Mouse (Mus musculus): ENCODE data around the gene Rnf141. TPM values are rescaled to one million over a fixed set of nuclear protein-coding genes. Genes with fewer than 3 reads are reported as not detected.

Gene Rnf141
- polyA plus RNA-seq, 1 experiment from 2014 or later, result 35.0 TPM

DNA sequence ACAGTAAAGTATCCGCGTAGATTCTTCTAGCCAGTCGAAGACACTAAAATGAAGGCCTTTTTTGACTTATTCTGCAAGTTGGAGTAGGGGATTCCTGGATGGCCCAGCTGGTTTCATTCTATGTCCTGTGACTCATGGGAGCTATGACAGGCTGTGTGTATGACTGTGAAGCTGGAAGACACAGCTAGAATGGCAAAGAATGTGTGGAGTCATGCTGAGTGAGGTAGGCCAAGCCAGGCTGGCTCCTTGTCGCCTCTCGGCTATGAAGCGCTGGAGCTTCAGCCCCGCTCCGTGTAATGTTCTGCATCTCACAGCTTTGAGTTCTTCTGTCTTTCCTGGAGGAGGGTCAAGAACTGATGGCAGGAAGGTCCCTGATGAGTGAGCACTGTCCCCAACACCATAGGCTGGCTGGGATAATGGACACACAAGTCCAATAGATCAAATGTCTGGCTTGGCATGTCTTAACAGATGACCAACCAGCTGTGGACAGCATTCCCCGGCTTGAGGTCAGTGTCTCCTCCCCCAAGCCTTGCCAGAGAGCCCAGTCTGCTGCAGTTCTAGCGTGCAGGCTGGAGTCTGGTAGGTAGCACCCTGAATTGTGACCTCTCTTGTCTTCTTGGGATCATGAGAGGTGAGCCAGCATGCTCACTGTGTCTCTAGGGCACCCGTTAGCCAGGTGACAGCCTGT lies 46.4 kb downstream of the Rnf141 start:
- WGBS, result 85% methylated on average over 11 of the region's 11 CpGs
- Histone ChIP-seq H3K9me3 (ENCODE audit: control insufficient read depth, low read length) (no peaks in the 10 kb centered on the region), H3K36me3 (ENCODE audit: control insufficient read depth, insufficient read depth, low read length) (peaks cover 7% of the 10 kb centered on the region; the same call in 1 of the 2 replicates), H3K9ac (ENCODE audit: low read depth, low read length) (no peak overlapping the region), H3K4me2 (no peak overlapping the region), H3K27me3 (replicated peaks; ENCODE audit: control insufficient read depth, insufficient read depth, low read length) (no peaks in the 10 kb centered on the region), H3K4me1 (replicated peaks; ENCODE audit: control insufficient read depth, insufficient read depth, low read length) (no peaks in the 10 kb centered on the region; the same call in 1 of the 2 replicates), H3K4me3 (ENCODE audit: low read depth, low read length) (no peak overlapping the region), H3K27ac (ENCODE audit: low read depth, low read length) (no peak overlapping the region)
- no peak for ATAC-seq (replicated peaks; ENCODE audit: low FRiP score)
- DNase-seq (ENCODE audit: low spot score), result no peak

DNA sequence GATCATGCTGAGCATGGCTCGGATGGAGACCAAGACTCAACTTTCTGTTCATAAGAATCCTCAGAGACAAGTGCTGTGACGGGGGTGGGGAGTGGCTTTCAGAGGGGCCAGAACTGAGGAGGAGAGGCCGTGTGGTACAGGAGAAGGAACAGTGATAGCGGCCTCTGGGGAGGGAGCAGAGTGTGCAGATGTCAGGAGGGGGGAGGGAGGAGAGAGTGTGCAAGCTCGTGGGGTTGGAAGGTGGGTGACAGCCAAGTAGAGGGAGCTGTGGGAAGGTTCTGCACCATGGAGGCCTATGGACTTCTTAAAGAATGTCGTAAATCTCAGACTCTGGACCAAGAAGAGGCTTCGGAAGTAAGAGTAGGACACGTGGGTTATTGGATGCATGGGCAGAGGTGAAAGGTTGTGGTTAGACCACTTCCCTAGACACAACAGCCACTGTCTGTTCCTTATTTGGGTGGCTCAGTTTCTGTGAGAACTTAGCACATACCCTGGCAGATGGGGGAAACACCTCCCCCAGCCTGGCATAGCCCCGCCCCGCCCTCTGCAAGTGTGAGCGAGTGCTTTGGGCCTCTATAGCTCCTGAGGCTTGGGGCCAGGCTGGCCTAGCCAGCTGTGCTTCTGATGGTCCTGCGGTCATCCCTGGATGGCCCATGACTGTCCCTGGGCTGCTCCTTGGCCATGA lies 47.7 kb downstream of the Rnf141 start:
- no peak for DNase-seq (ENCODE audit: low spot score)
- Histone ChIP-seq H3K9ac (ENCODE audit: low read depth, low read length) (no peak overlapping the region), H3K4me3 (ENCODE audit: low read depth, low read length) (no peak overlapping the region), H3K36me3 (ENCODE audit: control insufficient read depth, insufficient read depth, low read length) (peaks cover 3% of the 10 kb centered on the region; the same call in 1 of the 2 replicates), H3K27me3 (replicated peaks; ENCODE audit: control insufficient read depth, insufficient read depth, low read length) (no peaks in the 10 kb centered on the region), H3K9me3 (ENCODE audit: control insufficient read depth, low read length) (no peaks in the 10 kb centered on the region), H3K4me2 (no peak overlapping the region), H3K27ac (ENCODE audit: low read depth, low read length) (no peak overlapping the region), H3K4me1 (replicated peaks; ENCODE audit: control insufficient read depth, insufficient read depth, low read length) (no peaks in the 10 kb centered on the region; the same call in 1 of the 2 replicates)
- 50% methylated on average over 12 of the region's 12 CpGs for WGBS
- peak; percentile 30; the same call in 1 of the 2 replicates for ATAC-seq (replicated peaks; ENCODE audit: low FRiP score)

DNA sequence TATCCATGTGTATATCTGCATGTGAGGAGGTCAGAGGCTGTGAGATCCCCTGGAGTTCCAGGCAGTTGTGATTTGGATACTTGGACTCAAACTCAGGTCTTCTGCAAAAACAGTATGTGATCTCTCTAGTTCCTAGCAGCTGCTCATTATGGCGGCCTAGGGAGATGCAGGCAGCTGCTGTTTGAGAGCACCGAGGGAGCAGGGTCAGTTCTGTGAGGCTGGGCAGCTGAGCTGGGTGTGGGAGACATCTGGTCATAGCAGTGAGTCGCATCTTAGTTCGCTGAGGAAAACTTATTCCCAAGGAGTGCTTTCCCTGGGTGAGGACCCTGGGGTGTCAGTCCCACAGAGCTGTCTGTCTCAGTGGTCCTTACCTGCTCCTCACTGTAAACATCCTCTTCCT lies 49.5 kb downstream of the Rnf141 start:
- Histone ChIP-seq H3K27ac (ENCODE audit: low read depth, low read length) (no peak overlapping the region), H3K4me1 (replicated peaks; ENCODE audit: control insufficient read depth, insufficient read depth, low read length) (no peaks in the 10 kb centered on the region; the same call in 1 of the 2 replicates), H3K36me3 (ENCODE audit: control insufficient read depth, insufficient read depth, low read length) (peaks cover 3% of the 10 kb centered on the region; the same call in 1 of the 2 replicates), H3K4me3 (ENCODE audit: low read depth, low read length) (no peak overlapping the region), H3K9me3 (ENCODE audit: control insufficient read depth, low read length) (no peaks in the 10 kb centered on the region), H3K4me2 (no peak overlapping the region), H3K27me3 (replicated peaks; ENCODE audit: control insufficient read depth, insufficient read depth, low read length) (no peaks in the 10 kb centered on the region), H3K9ac (ENCODE audit: low read depth, low read length) (no peak overlapping the region)
- DNase-seq (ENCODE audit: low spot score) (no peak), ATAC-seq (replicated peaks; ENCODE audit: low FRiP score) (no peak)
- 80% methylated on average over 4 of the region's 4 CpGs for WGBS

DNA sequence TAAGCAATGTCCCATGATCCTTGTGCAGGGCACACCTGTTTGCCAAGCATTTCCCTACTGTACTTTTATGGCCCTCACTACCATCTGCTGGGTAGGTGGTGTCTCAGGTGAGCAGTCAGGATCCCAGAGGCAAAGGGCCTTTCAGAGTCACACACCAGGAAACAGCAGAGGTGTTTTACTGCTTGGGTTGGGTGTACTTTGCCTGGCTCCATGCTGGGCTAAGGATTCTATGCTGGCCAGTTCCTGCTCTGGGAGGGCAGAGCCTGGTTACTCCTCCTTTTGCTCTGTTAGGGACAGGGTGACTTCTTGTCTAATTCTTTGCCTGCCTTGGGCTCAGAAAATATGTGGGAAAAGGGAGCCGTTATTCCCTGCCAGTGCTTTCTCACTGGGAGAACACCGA lies 51.4 kb downstream of the Rnf141 start:
- peaks cover under 1% of the 10 kb centered on the region; the same call in 1 of the 2 replicates for H3K36me3 ChIP-seq (ENCODE audit: control insufficient read depth, insufficient read depth, low read length)
- ATAC-seq (replicated peaks; ENCODE audit: low FRiP score), result no peak
- 92% methylated on average over 2 of the region's 2 CpGs for WGBS
- no peaks in the 10 kb centered on the region for H3K9me3 ChIP-seq (ENCODE audit: control insufficient read depth, low read length)
- H3K4me2 ChIP-seq, result no peak overlapping the region
- H3K27me3 ChIP-seq (replicated peaks; ENCODE audit: control insufficient read depth, insufficient read depth, low read length), result no peaks in the 10 kb centered on the region
- no peak overlapping the region for H3K9ac ChIP-seq (ENCODE audit: low read depth, low read length)
- DNase-seq (ENCODE audit: low spot score), result no peak
- H3K27ac ChIP-seq (ENCODE audit: low read depth, low read length), result no peak overlapping the region
- no peaks in the 10 kb centered on the region; the same call in 1 of the 2 replicates for H3K4me1 ChIP-seq (replicated peaks; ENCODE audit: control insufficient read depth, insufficient read depth, low read length)
- H3K4me3 ChIP-seq (ENCODE audit: low read depth, low read length), result no peak overlapping the region

DNA sequence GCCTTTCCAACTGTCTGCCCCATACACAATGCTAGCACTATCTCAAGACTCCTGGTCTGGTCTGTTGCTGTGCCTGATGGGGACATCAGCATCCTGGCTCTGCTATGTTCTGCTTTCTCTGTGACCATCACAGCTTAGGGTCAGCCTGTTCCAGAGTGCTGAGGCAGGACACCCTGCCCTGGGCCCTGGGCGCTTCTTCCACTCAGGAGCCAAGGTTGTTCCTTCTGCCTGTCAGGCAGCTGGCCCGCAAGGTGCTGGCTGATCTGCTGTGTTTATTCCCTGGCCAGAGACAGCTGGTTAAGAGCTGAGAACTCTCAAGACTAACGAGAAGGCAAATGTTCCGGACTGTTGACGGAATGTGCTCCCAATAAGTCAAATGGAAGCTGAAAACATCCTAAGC lies 52.1 kb downstream of the Rnf141 start:
- H3K27me3 ChIP-seq (replicated peaks; ENCODE audit: control insufficient read depth, insufficient read depth, low read length), result no peaks in the 10 kb centered on the region
- DNase-seq (ENCODE audit: low spot score) (no peak), ATAC-seq (replicated peaks; ENCODE audit: low FRiP score) (no peak)
- H3K4me1 ChIP-seq (replicated peaks; ENCODE audit: control insufficient read depth, insufficient read depth, low read length), result no peaks in the 10 kb centered on the region; the same call in 1 of the 2 replicates
- 84% methylated on average over 5 of the region's 5 CpGs for WGBS
- no peaks in the 10 kb centered on the region; the same call in 1 of the 2 replicates for H3K36me3 ChIP-seq (ENCODE audit: control insufficient read depth, insufficient read depth, low read length)
- H3K9me3 ChIP-seq (ENCODE audit: control insufficient read depth, low read length), result no peaks in the 10 kb centered on the region
- H3K27ac ChIP-seq (ENCODE audit: low read depth, low read length), result no peak overlapping the region
- no peak overlapping the region for H3K4me3 ChIP-seq (ENCODE audit: low read depth, low read length)
- no peak overlapping the region for H3K4me2 ChIP-seq
- no peak overlapping the region for H3K9ac ChIP-seq (ENCODE audit: low read depth, low read length)

DNA sequence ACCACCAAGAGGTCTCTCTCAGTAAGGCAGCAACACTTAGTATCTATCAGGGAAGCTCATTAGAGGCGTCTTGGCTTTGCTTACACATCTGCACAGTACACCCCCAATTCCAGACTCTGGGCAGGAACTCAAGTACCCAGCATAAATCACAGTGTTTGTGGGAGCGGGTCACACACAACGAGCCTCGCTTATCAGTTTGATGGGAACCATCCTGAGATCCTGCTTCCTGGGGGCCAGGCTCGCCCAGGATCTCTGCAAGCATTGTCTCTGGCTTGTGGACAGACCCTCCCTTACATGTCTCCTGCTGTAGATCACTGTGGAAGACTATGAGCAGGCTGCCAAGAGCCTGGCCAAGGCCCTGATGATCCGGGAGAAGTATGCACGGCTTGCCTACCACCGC lies 53.4 kb downstream of the Rnf141 start:
- Histone ChIP-seq H3K4me1 (replicated peaks; ENCODE audit: control insufficient read depth, insufficient read depth, low read length) (no peaks in the 10 kb centered on the region), H3K27me3 (replicated peaks; ENCODE audit: control insufficient read depth, insufficient read depth, low read length) (no peaks in the 10 kb centered on the region), H3K9ac (ENCODE audit: low read depth, low read length) (no peak overlapping the region), H3K4me3 (ENCODE audit: low read depth, low read length) (no peak overlapping the region), H3K9me3 (ENCODE audit: control insufficient read depth, low read length) (no peaks in the 10 kb centered on the region), H3K4me2 (no peak overlapping the region), H3K27ac (ENCODE audit: low read depth, low read length) (no peak overlapping the region), H3K36me3 (ENCODE audit: control insufficient read depth, insufficient read depth, low read length) (no peaks in the 10 kb centered on the region; the same call in 1 of the 2 replicates)
- WGBS, result 72% methylated on average over 8 of the region's 8 CpGs
- DNase-seq (ENCODE audit: low spot score), result no peak
- ATAC-seq (replicated peaks; ENCODE audit: low FRiP score), result no peak

DNA sequence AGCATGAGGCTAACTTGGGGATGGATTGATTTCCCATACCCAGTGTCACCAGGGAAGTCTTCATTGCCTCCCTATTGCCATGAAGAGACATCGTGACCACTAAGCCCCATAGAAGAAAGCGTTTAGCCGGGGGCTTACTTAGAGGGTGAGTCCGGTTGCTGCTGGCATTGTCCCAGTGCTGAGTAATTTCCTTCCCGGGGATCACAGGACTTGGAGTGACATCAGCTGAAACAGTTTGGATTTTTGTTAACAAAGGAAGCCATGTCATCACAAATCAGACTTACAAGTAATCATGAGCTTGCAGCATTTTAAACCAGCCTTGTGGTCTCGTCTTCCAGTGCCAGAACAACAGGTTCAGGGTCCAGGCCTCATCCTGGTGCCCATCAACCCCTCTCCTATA lies 56.9 kb downstream of the Rnf141 start:
- Histone ChIP-seq H3K27me3 (replicated peaks; ENCODE audit: control insufficient read depth, insufficient read depth, low read length) (no peaks in the 10 kb centered on the region), H3K9ac (ENCODE audit: low read depth, low read length) (no peak overlapping the region), H3K4me1 (replicated peaks; ENCODE audit: control insufficient read depth, insufficient read depth, low read length) (peaks cover under 1% of the 10 kb centered on the region; the same call in 1 of the 2 replicates), H3K4me2 (no peak overlapping the region), H3K27ac (ENCODE audit: low read depth, low read length) (no peak overlapping the region), H3K4me3 (ENCODE audit: low read depth, low read length) (no peak overlapping the region), H3K9me3 (ENCODE audit: control insufficient read depth, low read length) (no peaks in the 10 kb centered on the region), H3K36me3 (ENCODE audit: control insufficient read depth, insufficient read depth, low read length) (no peaks in the 10 kb centered on the region; the same call in 1 of the 2 replicates)
- DNase-seq (ENCODE audit: low spot score) (no peak), ATAC-seq (replicated peaks; ENCODE audit: low FRiP score) (no peak)
- whole genome bisulfite sequencing, result 74% methylated on average over 6 of the region's 6 CpGs

DNA sequence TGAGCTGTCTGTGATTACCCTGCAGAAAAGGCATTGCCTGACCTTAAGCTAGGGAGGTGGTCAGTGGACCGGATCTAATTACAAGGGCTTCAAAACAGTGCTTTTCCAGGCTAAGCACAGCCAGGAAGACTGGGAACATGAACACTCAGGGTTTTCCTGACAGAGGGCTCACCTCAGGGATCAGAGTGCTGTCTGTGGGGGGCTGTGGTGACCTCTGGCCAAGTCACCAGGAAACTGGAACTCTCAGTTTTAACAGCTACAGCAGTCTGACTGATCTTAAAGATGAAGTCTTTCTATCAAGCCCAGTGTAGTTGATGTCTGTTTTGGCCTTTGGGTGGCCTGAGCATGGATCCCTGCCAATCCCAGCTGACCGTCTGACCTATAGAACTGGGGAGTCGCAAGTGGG lies 58.5 kb downstream of the Rnf141 start:
- Histone ChIP-seq H3K4me3 (ENCODE audit: low read depth, low read length) (no peak overlapping the region), H3K9ac (ENCODE audit: low read depth, low read length) (no peak overlapping the region), H3K27ac (ENCODE audit: low read depth, low read length) (no peak overlapping the region), H3K4me1 (replicated peaks; ENCODE audit: control insufficient read depth, insufficient read depth, low read length) (peaks cover 17% of the 10 kb centered on the region), H3K27me3 (replicated peaks; ENCODE audit: control insufficient read depth, insufficient read depth, low read length) (no peaks in the 10 kb centered on the region), H3K4me2 (no peak overlapping the region), H3K36me3 (ENCODE audit: control insufficient read depth, insufficient read depth, low read length) (no peaks in the 10 kb centered on the region; the same call in 1 of the 2 replicates), H3K9me3 (ENCODE audit: control insufficient read depth, low read length) (no peaks in the 10 kb centered on the region)
- DNase-seq (ENCODE audit: low spot score), result no peak
- no peak for ATAC-seq (replicated peaks; ENCODE audit: low FRiP score)
- 79% methylated on average over 3 of the region's 3 CpGs for whole genome bisulfite sequencing

Data from liver, embryonic 11.5 days (tissue).